Comparison of ENCODE assay signal across 8 mouse cellular contexts in the genomic region with DNA sequence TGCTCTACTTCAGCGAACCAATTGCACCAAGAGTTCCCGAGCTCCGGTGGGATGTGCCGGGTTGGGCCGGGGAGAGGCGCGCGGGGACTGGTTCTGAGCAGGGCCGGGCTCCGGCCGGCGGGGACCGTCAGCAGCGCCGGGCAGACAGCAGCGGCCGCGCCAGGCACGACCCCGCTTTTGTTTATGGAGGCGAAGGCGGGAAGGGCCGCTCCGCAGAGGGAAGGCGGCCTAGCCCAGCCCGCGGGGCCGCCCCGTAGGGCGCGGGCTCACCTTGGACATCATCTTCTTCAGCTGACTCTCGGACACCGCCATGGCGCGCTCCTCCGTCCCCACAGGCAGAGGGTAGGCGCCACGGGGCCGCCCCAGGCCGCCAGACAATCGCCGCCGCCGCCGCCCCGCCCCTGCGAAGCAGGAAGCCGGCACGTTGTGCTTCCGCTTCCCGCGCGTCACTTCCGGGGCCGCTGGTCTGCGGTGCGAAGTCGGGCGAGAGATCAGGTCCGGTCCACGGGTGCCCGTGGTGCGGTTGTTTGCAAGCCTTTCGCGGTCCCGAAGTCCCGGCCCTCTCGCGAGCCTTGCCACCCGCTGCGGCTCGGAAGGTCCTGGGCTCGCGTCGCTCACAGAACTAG. TPM values are rescaled to one million over a fixed set of nuclear protein-coding genes. Genes with fewer than 3 reads are reported as not detected.
DNase-seq lines count a peak whose midpoint lies in the region; ATAC-seq and TF ChIP-seq lines count a peak whose summit lies in the region.

TSS of gene Tsg101 (minus strand) at position 419 of the 626 bp plus-strand sequence.

- H3K4me2 ChIP-seq in heart, embryonic 15.5 days = peak within 1 kb of the TSS; percentile 79
- H3K4me2 ChIP-seq in liver, embryonic 14.5 days (ENCODE audit: low read depth) = peak within 1 kb of the TSS; percentile 92
- H3K4me2 ChIP-seq in neural tube, embryonic 11.5 days (ENCODE audit: low read depth) = peak within 1 kb of the TSS; percentile 80
- peak within 1 kb of the TSS; percentile 72 for H3K4me2 ChIP-seq in stomach, postnatal 0 days (replicated peaks; ENCODE audit: low read depth)

- no peak for TF ChIP-seq CTCF in liver, embryonic 14.5 days (IDR thresholded peaks at IDR 0.05; ENCODE audit: low read depth)
- peak; percentile 39; the same call in 1 of the 2 replicates for TF ChIP-seq CTCF in stomach, postnatal 0 days (IDR thresholded peaks at IDR 0.05; ENCODE audit: low read depth)

- TF ChIP-seq EP300 in liver, embryonic 14.5 days (IDR thresholded peaks at IDR 0.05; ENCODE audit: low read depth) = no peak
- no peak for TF ChIP-seq EP300 in stomach, postnatal 0 days (optimal IDR thresholded peaks at IDR 0.05)

- peaks cover 34% of the 10 kb centered on the region for H3K36me3 ChIP-seq in forebrain, embryonic 10.5 days (replicated peaks)
- no peaks in the 10 kb centered on the region for H3K36me3 ChIP-seq in heart, embryonic 15.5 days
- no peaks in the 10 kb centered on the region; the same call in 1 of the 2 replicates for H3K36me3 ChIP-seq in liver, embryonic 14.5 days (replicated peaks; ENCODE audit: control insufficient read depth, insufficient read depth, low read depth)
- H3K36me3 ChIP-seq in neural tube, embryonic 11.5 days (ENCODE audit: control insufficient read depth, insufficient read depth, low read length) = no peaks in the 10 kb centered on the region
- H3K36me3 ChIP-seq in stomach, postnatal 0 days (ENCODE audit: control insufficient read depth, insufficient read depth, low read length) = no peaks in the 10 kb centered on the region

- H3K27ac ChIP-seq in forebrain, embryonic 10.5 days = peak within 1 kb of the TSS; percentile 99
- peak within 1 kb of the TSS; percentile 98 for H3K27ac ChIP-seq in heart, embryonic 15.5 days
- H3K27ac ChIP-seq in liver, embryonic 14.5 days = peak within 1 kb of the TSS; percentile 83
- peak within 1 kb of the TSS; percentile 96 for H3K27ac ChIP-seq in neural tube, embryonic 11.5 days (ENCODE audit: low read depth, low read length)
- peak within 1 kb of the TSS; percentile 99 for H3K27ac ChIP-seq in stomach, postnatal 0 days (replicated peaks)

- peak; percentile 94 for ATAC-seq in CD4-positive, CD25-positive, alpha-beta regulatory T cell, adult 4 months
- ATAC-seq in heart, embryonic 15.5 days (replicated peaks; ENCODE audit: insufficient number of reproducible peaks, insufficient read depth, low FRiP score, low read depth) = peak; percentile 96
- peak; percentile 89 for ATAC-seq in liver, embryonic 14.5 days (ENCODE audit: insufficient read depth)
- ATAC-seq in neural tube, embryonic 11.5 days (ENCODE audit: insufficient read depth, low FRiP score, low TSS enrichment) = peak; percentile 93
- ATAC-seq in stomach, postnatal 0 days (ENCODE audit: low FRiP score, low TSS enrichment) = peak; percentile 96

- peaks cover 27% of the 10 kb centered on the region for H3K4me1 ChIP-seq in forebrain, embryonic 10.5 days
- H3K4me1 ChIP-seq in heart, embryonic 15.5 days (replicated peaks) = peaks cover 28% of the 10 kb centered on the region
- peaks cover 12 to 22% of the 10 kb centered on the region in 2 experiments for H3K4me1 ChIP-seq in liver, embryonic 14.5 days (replicated peaks; ENCODE audit: control insufficient read depth in 2 of 2, insufficient read depth in 2 of 2, low read length in 1 of 2)
- H3K4me1 ChIP-seq in neural tube, embryonic 11.5 days (ENCODE audit: control insufficient read depth, insufficient read depth, low read length) = peaks cover 6% of the 10 kb centered on the region
- H3K4me1 ChIP-seq in stomach, postnatal 0 days (replicated peaks; ENCODE audit: control insufficient read depth, insufficient read depth) = no peaks in the 10 kb centered on the region; the same call in none of the 2 replicates

- DNase-seq in c-Kit-negative CD71-positive TER-119-positive erythroid progenitor cells, embryonic 14.5 days (ENCODE audit: low read depth, low spot score) = peak; percentile 69
- peak; percentile 91 for DNase-seq in forebrain, embryonic 10.5 days (ENCODE audit: extremely low spot score, low spot score)
- peak; percentile 94 to 97 for DNase-seq in kidney, postnatal 25 days
- peak; percentile 71 to 77 (median 73) for DNase-seq in liver, embryonic 14.5 days (ENCODE audit: low read depth in 3 of 3, low spot score in 3 of 3)
- peak; percentile 93 for DNase-seq in neural tube, embryonic 11.5 days (ENCODE audit: low spot score)
- peak; percentile 93 for DNase-seq in stomach, postnatal 0 days (ENCODE audit: low spot score)

- H3K9me3 ChIP-seq in forebrain, embryonic 10.5 days = no peaks in the 10 kb centered on the region
- H3K9me3 ChIP-seq in heart, embryonic 15.5 days (replicated peaks) = no peaks in the 10 kb centered on the region
- no peaks in the 10 kb centered on the region for H3K9me3 ChIP-seq in liver, embryonic 14.5 days (ENCODE audit: control insufficient read depth, low read length)
- no peaks in the 10 kb centered on the region for H3K9me3 ChIP-seq in neural tube, embryonic 11.5 days (ENCODE audit: control insufficient read depth, low read length)
- no peaks in the 10 kb centered on the region for H3K9me3 ChIP-seq in stomach, postnatal 0 days (ENCODE audit: control insufficient read depth, low read length)

- H3K9ac ChIP-seq in heart, embryonic 15.5 days = peak within 1 kb of the TSS; percentile 88
- peak within 1 kb of the TSS; percentile 90 for H3K9ac ChIP-seq in liver, embryonic 14.5 days (replicated peaks)
- H3K9ac ChIP-seq in neural tube, embryonic 11.5 days (ENCODE audit: low read length) = peak within 1 kb of the TSS; percentile 98
- peak within 1 kb of the TSS; percentile 95 for H3K9ac ChIP-seq in stomach, postnatal 0 days (ENCODE audit: low read length)

- no peaks in the 10 kb centered on the region for H3K27me3 ChIP-seq in forebrain, embryonic 10.5 days (ENCODE audit: poor library complexity, severe bottlenecking)
- no peaks in the 10 kb centered on the region for H3K27me3 ChIP-seq in heart, embryonic 15.5 days
- no peaks in the 10 kb centered on the region for H3K27me3 ChIP-seq in liver, embryonic 14.5 days (ENCODE audit: control insufficient read depth, insufficient read depth, low read length)
- H3K27me3 ChIP-seq in neural tube, embryonic 11.5 days (ENCODE audit: control insufficient read depth, insufficient read depth, low read length) = no peaks in the 10 kb centered on the region
- H3K27me3 ChIP-seq in stomach, postnatal 0 days (ENCODE audit: control insufficient read depth, insufficient read depth, low read length) = no peaks in the 10 kb centered on the region

- under 1% methylated on average over 75 of the region's 75 CpGs for WGBS in forebrain, embryonic 10.5 days
- under 1% methylated on average over 75 of the region's 75 CpGs for WGBS in heart, embryonic 15.5 days
- under 1% methylated on average over 72 of the region's 75 CpGs for WGBS in liver, embryonic 14.5 days (ENCODE audit: insufficient replicate concordance)
- WGBS in neural tube, embryonic 11.5 days = under 1% methylated on average over 57 of the region's 75 CpGs
- under 1% methylated on average over 75 of the region's 75 CpGs for WGBS in stomach, postnatal 0 days

- peak within 1 kb of the TSS; percentile 94 for H3K4me3 ChIP-seq in forebrain, embryonic 10.5 days
- H3K4me3 ChIP-seq in heart, embryonic 15.5 days = peak within 1 kb of the TSS; percentile 84
- H3K4me3 ChIP-seq in liver, embryonic 14.5 days (ENCODE audit: insufficient read depth in 1 of 2, low read depth in 2 of 2, low read length in 2 of 2) = peak within 1 kb of the TSS; percentile 88 to 99
- peak within 1 kb of the TSS; percentile 87 for H3K4me3 ChIP-seq in neural tube, embryonic 11.5 days (ENCODE audit: low read depth, low read length)
- peak within 1 kb of the TSS; percentile 90 for H3K4me3 ChIP-seq in stomach, postnatal 0 days (ENCODE audit: low read depth, low read length)

RNA-seq across cellular contexts. Expression of gene Tsg101, which starts in this region (rescaled TPM):
- polyA plus RNA-seq in CD4-positive, CD25-positive, alpha-beta regulatory T cell, adult 4 months (2017; shearing (Covaris generic)) = 100 to 1,000 TPM in 1 of 2 experiments, 10 to 100 TPM in 1; 78.3 to 102 TPM
- polyA plus RNA-seq in forebrain, embryonic 10.5 days (2016; fragmentation: Nextera tagmentation; extraction: Ambion mirVana) = 259 and 274 TPM in 2 replicates
- 151 and 155 TPM in 2 replicates for polyA plus RNA-seq in heart, embryonic 15.5 days (2015; fragmentation: Nextera tagmentation; extraction: Ambion mirVana)
- 18.8 and 21.2 TPM in 2 replicates for polyA plus RNA-seq in liver, embryonic 14.5 days (2012; rRNA removed)
- polyA plus RNA-seq in liver, embryonic 14.5 days (2014; fragmentation: Nextera tagmentation; extraction: Ambion mirVana) = 62.1 and 67.3 TPM in 2 replicates
- polyA plus RNA-seq in neural tube, embryonic 11.5 days (2014; fragmentation: Nextera tagmentation; extraction: Ambion mirVana) = 338 and 352 TPM in 2 replicates
- polyA plus RNA-seq in stomach, postnatal 0 days (2015; fragmentation: Nextera tagmentation; extraction: Ambion mirVana) = 127 and 131 TPM in 2 replicates

Comparison
In these comparisons a context has a peak if more than half of its experiments do, and no peak if none do; other contexts are left out.
1. Peak in every context shown above with its lines: DNase-seq, ATAC-seq, H3K4me3 ChIP-seq and H3K27ac ChIP-seq.